Comparison of ENCODE assay signal across 28 mouse cellular contexts in genomic region chr4:123093869-123094268, GRCm38 (mm10). TPM values are rescaled to one million over a fixed set of nuclear protein-coding genes. Genes with fewer than 3 reads are reported as not detected.
DNase-seq lines count a peak whose midpoint lies in the region; ATAC-seq and TF ChIP-seq lines count a peak whose summit lies in the region.
"Had no signal": no experiment of that assay in that cellular context is flagged by ENCODE, and none has a peak within 500 bp of the region (broad histone marks: within the 10 kb centered on the region; RNA-seq: fewer than 3 reads in every experiment).

No protein-coding gene starts in this region.

- no peak for TF ChIP-seq EP300 in ES-Bruce4 (IDR thresholded peaks at IDR 0.05; ENCODE audit: insufficient read depth, low read depth, low read length)

- H3K27ac ChIP-seq in heart, embryonic 14.5 days (replicated peaks in 1 of 2; ENCODE audit: control insufficient read depth in 1 of 2, insufficient read depth in 1 of 2, low read depth in 2 of 2, low read length in 2 of 2), result no peak overlapping the region
- no peak overlapping the region for H3K27ac ChIP-seq in ES-Bruce4 (ENCODE audit: insufficient read depth, low read length)
- 0 out of 2 replicates have a peak overlapping the region, but pooled peaks have one; percentile 30 for H3K27ac ChIP-seq in embryonic facial prominence, embryonic 12.5 days
- H3K27ac ChIP-seq in liver, embryonic 15.5 days (replicated peaks), result no peak overlapping the region
- no peak overlapping the region for H3K27ac ChIP-seq in hindbrain, embryonic 10.5 days
- H3K27ac ChIP-seq: forebrain, embryonic 12.5 days; hindbrain, embryonic 14.5 days; liver, embryonic 13.5 days; neural tube, embryonic 15.5 days had no signal

- no peaks in the 10 kb centered on the region for H3K36me3 ChIP-seq in heart, embryonic 14.5 days (ENCODE audit: control insufficient read depth, insufficient read depth, low read length)
- H3K36me3 ChIP-seq in ES-Bruce4 (ENCODE audit: control insufficient read depth, insufficient read depth, low read length, poor library complexity, severe bottlenecking), result no peaks in the 10 kb centered on the region
- H3K36me3 ChIP-seq in embryonic facial prominence, embryonic 12.5 days, result no peaks in the 10 kb centered on the region
- no peaks in the 10 kb centered on the region for H3K36me3 ChIP-seq in liver, embryonic 15.5 days (replicated peaks)
- no peaks in the 10 kb centered on the region for H3K36me3 ChIP-seq in hindbrain, embryonic 10.5 days
- H3K36me3 ChIP-seq: forebrain, embryonic 12.5 days; liver, embryonic 13.5 days; neural tube, embryonic 15.5 days had no signal

- H3K9me3 ChIP-seq in heart, embryonic 14.5 days (ENCODE audit: control insufficient read depth, low read length), result no peaks in the 10 kb centered on the region
- no peaks in the 10 kb centered on the region for H3K9me3 ChIP-seq in ES-Bruce4 (replicated peaks; ENCODE audit: control insufficient read depth, insufficient read depth, low read length, poor library complexity, severe bottlenecking)
- no peaks in the 10 kb centered on the region for H3K9me3 ChIP-seq in embryonic facial prominence, embryonic 12.5 days
- H3K9me3 ChIP-seq in liver, embryonic 15.5 days (replicated peaks), result no peaks in the 10 kb centered on the region
- no peaks in the 10 kb centered on the region for H3K9me3 ChIP-seq in hindbrain, embryonic 10.5 days
- H3K9me3 ChIP-seq: forebrain, embryonic 12.5 days; liver, embryonic 13.5 days; neural tube, embryonic 15.5 days had no signal

- peaks cover 4% of the 10 kb centered on the region; the same call in 1 of the 2 replicates for H3K27me3 ChIP-seq in heart, embryonic 14.5 days (ENCODE audit: control insufficient read depth, insufficient read depth, low read length)
- H3K27me3 ChIP-seq in ES-Bruce4 (ENCODE audit: control insufficient read depth, insufficient read depth, low read length, poor library complexity, severe bottlenecking), result no peaks in the 10 kb centered on the region
- no peaks in the 10 kb centered on the region for H3K27me3 ChIP-seq in embryonic facial prominence, embryonic 12.5 days
- no peaks in the 10 kb centered on the region for H3K27me3 ChIP-seq in liver, embryonic 15.5 days
- no peaks in the 10 kb centered on the region for H3K27me3 ChIP-seq in hindbrain, embryonic 10.5 days (ENCODE audit: insufficient read depth, poor library complexity, severe bottlenecking)
- H3K27me3 ChIP-seq: forebrain, embryonic 12.5 days; liver, embryonic 13.5 days; neural tube, embryonic 15.5 days; Patski had no signal

- no peak for TF ChIP-seq POLR2A in ES-Bruce4 (IDR thresholded peaks at IDR 0.05; ENCODE audit: insufficient read depth, low read length)

- intact Hi-C loops in heart, postnatal 14 days (cut with DNase I), result no loop called here

- peak overlapping the region; percentile 44; the same call in 1 of the 2 replicates for H3K4me2 ChIP-seq in heart, embryonic 14.5 days (ENCODE audit: low read length)
- H3K4me2 ChIP-seq in embryonic facial prominence, embryonic 12.5 days (replicated peaks), result no peak overlapping the region
- H3K4me2 ChIP-seq in liver, embryonic 15.5 days, result peak overlapping the region; percentile 34
- H3K4me2 ChIP-seq: forebrain, embryonic 12.5 days had no signal

- no peaks in the 10 kb centered on the region for H3K4me1 ChIP-seq in heart, embryonic 14.5 days (ENCODE audit: control insufficient read depth in 2 of 2, insufficient read depth in 2 of 2, low read length in 2 of 2)
- no peaks in the 10 kb centered on the region for H3K4me1 ChIP-seq in ES-Bruce4 (ENCODE audit: control insufficient read depth, insufficient read depth, low read length)
- peaks cover 6% of the 10 kb centered on the region for H3K4me1 ChIP-seq in embryonic facial prominence, embryonic 12.5 days
- H3K4me1 ChIP-seq in liver, embryonic 15.5 days (replicated peaks), result no peaks in the 10 kb centered on the region
- 0 out of 2 replicates have a peak, but pooled peaks cover 6% of the 10 kb centered on the region for H3K4me1 ChIP-seq in hindbrain, embryonic 10.5 days (replicated peaks)
- H3K4me1 ChIP-seq: forebrain, embryonic 12.5 days; neural tube, embryonic 15.5 days had no signal

- H3K9ac ChIP-seq in heart, embryonic 14.5 days (ENCODE audit: low read length), result no peak overlapping the region
- 0 out of 2 replicates have a peak overlapping the region, but pooled peaks have one; percentile 1 for H3K9ac ChIP-seq in ES-Bruce4 (ENCODE audit: low read depth, poor library complexity, severe bottlenecking)
- H3K9ac ChIP-seq in embryonic facial prominence, embryonic 12.5 days, result no peak overlapping the region
- H3K9ac ChIP-seq in liver, embryonic 15.5 days, result no peak overlapping the region
- H3K9ac ChIP-seq: forebrain, embryonic 12.5 days; hindbrain, embryonic 14.5 days; liver, embryonic 13.5 days; neural tube, embryonic 15.5 days had no signal

- ATAC-seq in heart, embryonic 14.5 days (ENCODE audit: insufficient number of reproducible peaks, insufficient read depth, low FRiP score, low read depth), result no peak
- no peak for ATAC-seq in embryonic facial prominence, embryonic 12.5 days (ENCODE audit: insufficient number of reproducible peaks, insufficient read depth, low FRiP score, low TSS enrichment)
- no peak for ATAC-seq in liver, embryonic 15.5 days (ENCODE audit: insufficient read depth)
- ATAC-seq: activated CD4-positive, CD25-positive, alpha-beta regulatory T cell, adult 4 months; Patski had no signal

- TF ChIP-seq CTCF in ES-Bruce4 (IDR thresholded peaks at IDR 0.05; ENCODE audit: low read depth, low read length), result no peak

- DNase-seq in heart, postnatal 14 days, result no peak
- no peak for DNase-seq in spleen, adult 12 weeks (ENCODE audit: low spot score)
- no peak for DNase-seq in hindbrain, embryonic 10.5 days (ENCODE audit: low spot score)
- no peak for DNase-seq in thymus, adult 18-20 months
- DNase-seq: adrenal gland, postnatal 36 days; cerebellum, adult 2 months; gastrocnemius, postnatal 36 days; kidney, adult 18-20 months; kidney, postnatal 25 days; layer of hippocampus, adult 9-11 months; liver, embryonic 13.5 days; midbrain, embryonic 14.5 days; right cerebral cortex, postnatal 4 days; thymus, postnatal 14 days had no signal

- WGBS in heart, embryonic 14.5 days, result 36% methylated on average over 9 of the region's 9 CpGs
- WGBS in embryonic facial prominence, embryonic 12.5 days, result 48% methylated on average over 8 of the region's 9 CpGs
- 55% methylated on average over 8 of the region's 9 CpGs for WGBS in liver, embryonic 15.5 days (ENCODE audit: insufficient replicate concordance)
- WGBS in hindbrain, embryonic 10.5 days, result 60% methylated on average over 9 of the region's 9 CpGs

- no peak overlapping the region for H3K4me3 ChIP-seq in heart, embryonic 14.5 days (ENCODE audit: control insufficient read depth in 1 of 2, insufficient read depth in 1 of 2, low read depth in 1 of 2, low read length in 2 of 2)
- H3K4me3 ChIP-seq in ES-Bruce4 (ENCODE audit: low read depth, low read length), result no peak overlapping the region
- no peak overlapping the region for H3K4me3 ChIP-seq in embryonic facial prominence, embryonic 12.5 days
- no peak overlapping the region for H3K4me3 ChIP-seq in liver, embryonic 15.5 days (replicated peaks)
- no peak overlapping the region for H3K4me3 ChIP-seq in hindbrain, embryonic 10.5 days
- H3K4me3 ChIP-seq: forebrain, embryonic 12.5 days; liver, embryonic 13.5 days; myocyte; neural tube, embryonic 15.5 days had no signal

RNA-seq across cellular contexts. Expression of gene Bmp8b, which starts 11.1 kb away (rescaled TPM):
- polyA plus RNA-seq in heart, embryonic 14.5 days (2014; fragmentation: Nextera tagmentation; extraction: Ambion mirVana), result 0.22 and 0.23 TPM in 2 replicates
- not detected for total RNA-seq in heart, postnatal 14 days (2021)
- 8.7 and 9.4 TPM in 2 replicates for polyA plus RNA-seq in ES-Bruce4 (2011; ENCODE audit: insufficient read depth, insufficient read length, low read depth, missing spikeins)
- polyA plus RNA-seq in embryonic facial prominence, embryonic 12.5 days (2016; fragmentation: Nextera tagmentation; extraction: Ambion mirVana), result 0.47 and 0.55 TPM in 2 replicates
- 0.15 and 0.25 TPM in 2 replicates for polyA plus RNA-seq in liver, embryonic 15.5 days (2015; fragmentation: Nextera tagmentation; extraction: Ambion mirVana)
- polyA plus RNA-seq in hindbrain, embryonic 10.5 days (2016; fragmentation: Nextera tagmentation; extraction: Ambion mirVana), result 0.25 and 0.60 TPM in 2 replicates
- total RNA-seq: adrenal gland, postnatal 36 days; common myeloid progenitor, adult 5-6 weeks; gastrocnemius, postnatal 36 days; megakaryocyte, adult 5-6 weeks had no signal
- polyA plus RNA-seq: C2C12 had no signal

RNA-seq across cellular contexts. Expression of gene Oxct2b, which starts 22.2 kb away (rescaled TPM):
- polyA plus RNA-seq in heart, embryonic 14.5 days (2014; fragmentation: Nextera tagmentation; extraction: Ambion mirVana), result not detected in 2 replicates
- not detected for total RNA-seq in heart, postnatal 14 days (2021)
- polyA plus RNA-seq in ES-Bruce4 (2011; ENCODE audit: insufficient read depth, insufficient read length, low read depth, missing spikeins), result 1.2 TPM in 2 replicates
- 0.15 and 0.31 TPM in 2 replicates for polyA plus RNA-seq in embryonic facial prominence, embryonic 12.5 days (2016; fragmentation: Nextera tagmentation; extraction: Ambion mirVana)
- not detected in 2 replicates for polyA plus RNA-seq in liver, embryonic 15.5 days (2015; fragmentation: Nextera tagmentation; extraction: Ambion mirVana)
- polyA plus RNA-seq in hindbrain, embryonic 10.5 days (2016; fragmentation: Nextera tagmentation; extraction: Ambion mirVana), result not detected in 2 replicates
- total RNA-seq: adrenal gland, postnatal 36 days; common myeloid progenitor, adult 5-6 weeks; gastrocnemius, postnatal 36 days; megakaryocyte, adult 5-6 weeks had no signal
- polyA plus RNA-seq: activated CD4-positive, CD25-positive, alpha-beta regulatory T cell, adult 4 months; C2C12; heart, embryonic 16.5 days; liver, embryonic 13.5 days; myocyte; Patski had no signal

RNA-seq across cellular contexts. Expression of gene Ppie, which starts 45.9 kb away (rescaled TPM):
- 51.7 and 54.8 TPM in 2 replicates for polyA plus RNA-seq in heart, embryonic 14.5 days (2014; fragmentation: Nextera tagmentation; extraction: Ambion mirVana)
- 10 to 100 TPM; 20.9 to 23.5 TPM for total RNA-seq in heart, postnatal 14 days (2021)
- polyA plus RNA-seq in ES-Bruce4 (2011; ENCODE audit: insufficient read depth, insufficient read length, low read depth, missing spikeins), result 57.7 and 69.9 TPM in 2 replicates
- 108 and 110 TPM in 2 replicates for polyA plus RNA-seq in embryonic facial prominence, embryonic 12.5 days (2016; fragmentation: Nextera tagmentation; extraction: Ambion mirVana)
- polyA plus RNA-seq in liver, embryonic 15.5 days (2015; fragmentation: Nextera tagmentation; extraction: Ambion mirVana), result 36.8 TPM in 2 replicates
- 114 and 127 TPM in 2 replicates for polyA plus RNA-seq in hindbrain, embryonic 10.5 days (2016; fragmentation: Nextera tagmentation; extraction: Ambion mirVana)
